Mouse (Mus musculus): ENCODE measurements around the gene Itga7. TPM values are rescaled to one million over a fixed set of nuclear protein-coding genes. Genes with fewer than 3 reads are reported as not detected.

Itga7 gene
- polyA plus RNA-seq, 1 experiment from 2014 or later = 0.43 TPM

DNA sequence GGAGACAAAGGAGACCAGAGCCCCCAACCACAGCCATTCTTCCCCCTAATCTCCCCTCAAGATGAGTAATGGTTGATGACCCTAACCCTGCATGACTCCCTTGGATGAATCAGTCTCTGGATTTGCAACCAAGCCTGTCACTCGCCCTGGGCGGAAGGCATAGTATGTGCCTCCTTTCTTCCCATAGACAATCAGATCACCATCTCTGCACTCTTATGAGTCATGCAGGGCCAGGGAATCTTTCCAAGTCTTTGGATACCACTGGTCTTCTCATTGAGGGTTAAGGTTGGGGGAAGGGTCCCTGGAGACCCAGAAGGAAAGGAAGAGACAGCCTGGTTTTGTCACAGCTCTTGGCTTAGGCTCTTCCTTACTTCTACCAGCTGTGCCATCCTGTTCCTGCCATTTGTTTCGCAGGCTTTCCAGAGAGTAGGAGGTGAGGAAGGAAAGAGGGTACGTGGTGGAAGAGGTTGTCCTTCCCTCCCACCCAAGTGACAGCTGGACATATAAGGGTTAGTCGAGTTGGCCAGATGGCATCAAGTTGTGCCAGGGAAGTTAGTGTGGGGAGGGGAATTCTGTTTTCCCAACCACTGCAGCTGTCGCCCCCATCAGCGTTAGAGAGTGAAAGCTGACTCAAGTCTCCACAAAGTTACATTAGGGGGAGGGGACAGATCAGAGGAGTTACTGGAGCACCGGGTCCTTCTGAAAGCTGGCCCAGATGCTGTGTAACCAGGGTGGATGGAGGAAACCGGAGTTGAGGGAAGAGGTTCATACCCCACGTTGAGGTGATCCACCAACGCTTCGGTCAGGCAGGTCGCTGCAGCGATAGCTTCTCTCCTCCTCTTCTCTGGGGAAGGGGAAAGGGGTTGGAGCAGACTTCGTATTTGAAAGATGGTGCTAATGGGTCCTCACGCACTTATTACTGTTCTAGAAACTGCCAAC is 11.5 kb upstream of the Itga7 start:
- WGBS (ENCODE audit: insufficient replicate concordance) = 69% methylated on average over 16 of the region's 16 CpGs
- Histone ChIP-seq H3K27me3 (ENCODE audit: control insufficient read depth, insufficient read depth, low read length) (no peaks in the 10 kb centered on the region), H3K36me3 (ENCODE audit: control insufficient read depth, insufficient read depth, low read length) (peaks cover 3% of the 10 kb centered on the region; the same call in 1 of the 2 replicates), H3K27ac (ENCODE audit: low read depth, low read length) (no peak overlapping the region), H3K4me3 (ENCODE audit: low read depth, low read length) (peak overlapping the region; percentile 90), H3K9ac (ENCODE audit: low read depth, low read length) (peak overlapping the region; percentile 90), H3K4me1 (ENCODE audit: control insufficient read depth, insufficient read depth, low read length) (peaks cover 13% of the 10 kb centered on the region), H3K9me3 (replicated peaks; ENCODE audit: control insufficient read depth, low read length) (no peaks in the 10 kb centered on the region), H3K4me2 (peak overlapping the region; percentile 90)
- no peak; the same call in 1 of the 2 replicates for ATAC-seq (replicated peaks; ENCODE audit: insufficient number of reproducible peaks, low FRiP score, low TSS enrichment)

DNA sequence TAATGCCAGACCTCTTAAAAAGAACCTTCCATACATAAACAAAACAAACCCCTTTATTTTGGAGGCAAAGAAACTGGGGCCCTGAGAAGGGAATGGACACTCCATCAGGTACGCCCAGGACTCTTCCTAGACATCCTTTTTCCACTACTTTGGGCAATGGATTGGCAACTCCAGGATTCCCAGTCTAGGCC is 10.9 kb upstream of the Itga7 start, which contains the start of gene Rdh5:
Gene Rdh5, minus strand, starts transcription at position 67 of the 191 bp plus-strand sequence.
- Histone ChIP-seq H3K4me3 (ENCODE audit: low read depth, low read length) (peak within 1 kb of the TSS; percentile 90), H3K9me3 (replicated peaks; ENCODE audit: control insufficient read depth, low read length) (no peaks in the 10 kb centered on the region), H3K4me1 (ENCODE audit: control insufficient read depth, insufficient read depth, low read length) (peaks cover 13% of the 10 kb centered on the region), H3K4me2 (peak within 1 kb of the TSS; percentile 90), H3K9ac (ENCODE audit: low read depth, low read length) (peak within 1 kb of the TSS; percentile 90), H3K36me3 (ENCODE audit: control insufficient read depth, insufficient read depth, low read length) (peaks cover under 1% of the 10 kb centered on the region; the same call in 1 of the 2 replicates), H3K27ac (ENCODE audit: low read depth, low read length) (peak within 1 kb of the TSS; percentile 88), H3K27me3 (ENCODE audit: control insufficient read depth, insufficient read depth, low read length) (no peaks in the 10 kb centered on the region)
- no peak for ATAC-seq (replicated peaks; ENCODE audit: insufficient number of reproducible peaks, low FRiP score, low TSS enrichment)
- 28% methylated on average over 1 of the region's 1 CpGs for WGBS (ENCODE audit: insufficient replicate concordance)

DNA sequence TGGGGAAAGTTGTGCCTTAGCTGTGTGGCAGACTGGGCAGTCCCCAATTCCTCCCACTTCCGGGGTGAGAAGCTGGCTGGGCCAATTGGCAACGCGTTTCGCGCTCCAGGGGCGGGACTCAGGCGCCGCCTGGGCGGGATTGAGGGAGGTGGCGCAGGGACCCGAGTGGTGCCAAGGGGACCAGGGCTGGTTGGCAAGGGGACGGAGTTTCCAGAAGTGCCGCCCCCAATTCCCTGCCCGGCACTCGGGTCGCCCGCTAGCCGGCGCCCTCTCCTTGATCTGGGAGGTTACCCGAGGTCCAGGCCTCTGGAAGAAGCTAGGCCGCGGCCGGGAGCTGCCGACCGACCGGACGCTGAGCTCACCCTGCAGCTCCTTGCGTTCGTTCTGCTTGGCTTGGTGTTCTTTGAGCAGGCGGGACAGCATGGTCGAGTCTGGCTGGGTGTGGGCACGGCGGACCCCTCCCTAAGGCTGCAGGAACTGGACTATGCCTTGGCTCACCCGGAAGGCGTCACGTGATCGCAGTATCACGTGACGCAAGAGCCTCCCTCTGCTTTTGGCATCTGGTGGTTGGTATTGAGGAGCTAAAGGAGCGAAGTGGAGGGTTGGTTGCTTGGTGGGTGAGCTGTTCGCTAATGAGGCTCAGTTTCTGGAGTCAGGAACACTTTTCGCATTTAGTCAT is 10.5 kb upstream of the Itga7 start:
- no peaks in the 10 kb centered on the region; the same call in 1 of the 2 replicates for H3K36me3 ChIP-seq (ENCODE audit: control insufficient read depth, insufficient read depth, low read length)
- peaks cover 13% of the 10 kb centered on the region for H3K4me1 ChIP-seq (ENCODE audit: control insufficient read depth, insufficient read depth, low read length)
- no peaks in the 10 kb centered on the region for H3K27me3 ChIP-seq (ENCODE audit: control insufficient read depth, insufficient read depth, low read length)
- H3K27ac ChIP-seq (ENCODE audit: low read depth, low read length) = peak overlapping the region; percentile 88
- no peaks in the 10 kb centered on the region for H3K9me3 ChIP-seq (replicated peaks; ENCODE audit: control insufficient read depth, low read length)
- peak; percentile 87 for ATAC-seq (replicated peaks; ENCODE audit: insufficient number of reproducible peaks, low FRiP score, low TSS enrichment)
- peak overlapping the region; percentile 90 for H3K9ac ChIP-seq (ENCODE audit: low read depth, low read length)
- H3K4me3 ChIP-seq (ENCODE audit: low read depth, low read length) = peak overlapping the region; percentile 90
- WGBS (ENCODE audit: insufficient replicate concordance) = under 1% methylated on average over 41 of the region's 42 CpGs
- peak overlapping the region; percentile 90 for H3K4me2 ChIP-seq

DNA sequence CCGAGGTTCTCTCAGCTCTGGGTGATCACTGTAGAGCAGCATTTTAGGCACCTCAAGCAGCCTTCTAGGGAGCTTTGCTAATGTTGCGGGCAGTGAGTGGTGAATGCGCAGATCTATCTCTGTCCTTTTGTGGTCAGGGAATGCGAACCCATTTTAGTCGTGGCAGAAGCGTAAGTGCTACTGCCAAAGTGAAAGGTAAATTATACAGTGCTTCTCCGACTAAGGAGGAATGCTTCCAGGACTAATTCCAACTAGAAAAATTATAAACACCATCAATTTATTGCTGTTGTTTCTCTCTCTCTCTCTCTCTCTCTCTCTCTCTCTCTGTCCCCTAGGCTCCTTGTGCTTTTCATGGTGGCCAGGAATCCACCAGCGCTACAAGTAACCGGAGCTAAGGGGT is 9.7 kb upstream of the Itga7 start, which contains the start of gene Bloc1s1:
Gene Bloc1s1, minus strand, starts transcription at position 101 of the 400 bp plus-strand sequence.
- WGBS (ENCODE audit: insufficient replicate concordance) = 59% methylated on average over 9 of the region's 9 CpGs
- Histone ChIP-seq H3K9me3 (replicated peaks; ENCODE audit: control insufficient read depth, low read length) (no peaks in the 10 kb centered on the region), H3K36me3 (ENCODE audit: control insufficient read depth, insufficient read depth, low read length) (no peaks in the 10 kb centered on the region), H3K4me3 (ENCODE audit: low read depth, low read length) (peak within 1 kb of the TSS; percentile 90), H3K27me3 (ENCODE audit: control insufficient read depth, insufficient read depth, low read length) (no peaks in the 10 kb centered on the region), H3K27ac (ENCODE audit: low read depth, low read length) (peak within 1 kb of the TSS; percentile 88), H3K4me2 (peak within 1 kb of the TSS; percentile 90), H3K4me1 (ENCODE audit: control insufficient read depth, insufficient read depth, low read length) (peaks cover 13% of the 10 kb centered on the region), H3K9ac (ENCODE audit: low read depth, low read length) (peak within 1 kb of the TSS; percentile 90)
- ATAC-seq (replicated peaks; ENCODE audit: insufficient number of reproducible peaks, low FRiP score, low TSS enrichment) = no peak

DNA sequence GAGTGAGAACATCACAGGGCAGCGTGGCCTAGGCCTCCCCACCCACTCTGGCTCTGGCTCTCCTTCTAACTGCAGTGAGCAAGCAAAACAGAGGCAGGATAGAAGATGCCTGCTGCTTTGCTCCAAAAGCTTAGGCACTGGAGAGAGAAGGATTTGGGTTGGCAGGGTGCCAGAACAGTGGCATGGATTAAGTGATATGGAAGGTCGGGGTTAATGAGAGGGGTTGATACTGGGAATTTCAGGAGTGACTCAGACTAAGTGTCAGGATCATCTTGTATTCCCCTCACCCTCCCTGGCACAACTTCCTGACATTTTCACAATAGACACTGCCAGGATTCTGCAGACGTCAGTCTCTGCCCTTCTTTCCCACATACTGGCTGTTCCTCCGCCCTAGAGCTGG is 5.3 kb upstream of the Itga7 start:
- H3K4me1 ChIP-seq (ENCODE audit: control insufficient read depth, insufficient read depth, low read length) = peaks cover 7% of the 10 kb centered on the region; the same call in 1 of the 2 replicates
- no peak for ATAC-seq (replicated peaks; ENCODE audit: insufficient number of reproducible peaks, low FRiP score, low TSS enrichment)
- H3K4me3 ChIP-seq (ENCODE audit: low read depth, low read length) = no peak overlapping the region
- H3K27me3 ChIP-seq (ENCODE audit: control insufficient read depth, insufficient read depth, low read length) = peaks cover 15% of the 10 kb centered on the region
- H3K36me3 ChIP-seq (ENCODE audit: control insufficient read depth, insufficient read depth, low read length) = no peaks in the 10 kb centered on the region
- 21% methylated on average over 4 of the region's 4 CpGs for WGBS (ENCODE audit: insufficient replicate concordance)
- no peak overlapping the region for H3K27ac ChIP-seq (ENCODE audit: low read depth, low read length)
- H3K9me3 ChIP-seq (replicated peaks; ENCODE audit: control insufficient read depth, low read length) = no peaks in the 10 kb centered on the region
- no peak overlapping the region for H3K9ac ChIP-seq (ENCODE audit: low read depth, low read length)
- no peak overlapping the region for H3K4me2 ChIP-seq

DNA sequence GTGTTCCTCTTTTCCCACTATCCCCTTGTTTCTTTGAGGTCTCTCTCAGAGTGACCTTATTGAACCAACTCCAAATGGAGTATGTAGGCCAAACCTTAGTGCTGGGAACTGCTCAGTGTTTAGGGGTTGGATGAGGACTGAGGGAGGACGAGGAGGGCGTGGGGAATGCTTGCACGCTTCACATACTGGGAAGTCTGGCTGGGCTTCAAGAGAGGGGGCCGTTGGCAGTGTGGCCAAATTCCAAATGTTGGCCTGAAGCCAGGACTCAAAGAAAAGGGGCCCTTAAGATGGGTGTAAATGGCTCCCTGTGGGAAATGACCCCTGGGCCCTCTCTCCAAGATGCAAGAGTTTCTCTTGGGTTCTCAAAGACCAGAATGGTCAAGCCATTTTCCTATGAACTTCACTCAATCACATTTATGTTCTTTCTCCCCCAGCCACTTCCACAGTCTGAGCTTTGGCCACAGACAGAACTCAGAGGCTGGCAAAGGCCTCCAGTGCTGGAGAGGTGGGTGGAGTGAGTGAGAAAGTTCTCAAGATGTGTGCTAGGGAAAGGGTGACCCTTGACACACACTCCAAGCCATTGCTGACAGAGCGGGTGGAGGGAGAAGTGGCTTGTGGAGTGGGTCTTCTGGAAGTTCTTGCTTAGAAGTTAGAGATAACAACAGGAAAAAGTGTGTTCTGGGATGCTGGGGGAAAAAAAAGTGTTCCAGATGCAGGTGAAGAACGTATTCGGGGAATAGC is 3.8 kb upstream of the Itga7 start:
- no peak overlapping the region for H3K4me3 ChIP-seq (ENCODE audit: low read depth, low read length)
- peaks cover 30% of the 10 kb centered on the region for H3K27me3 ChIP-seq (ENCODE audit: control insufficient read depth, insufficient read depth, low read length)
- H3K9ac ChIP-seq (ENCODE audit: low read depth, low read length) = no peak overlapping the region
- no peaks in the 10 kb centered on the region for H3K36me3 ChIP-seq (ENCODE audit: control insufficient read depth, insufficient read depth, low read length)
- no peaks in the 10 kb centered on the region for H3K9me3 ChIP-seq (replicated peaks; ENCODE audit: control insufficient read depth, low read length)
- H3K27ac ChIP-seq (ENCODE audit: low read depth, low read length) = no peak overlapping the region
- H3K4me1 ChIP-seq (ENCODE audit: control insufficient read depth, insufficient read depth, low read length) = peaks cover 13% of the 10 kb centered on the region
- no peak for ATAC-seq (replicated peaks; ENCODE audit: insufficient number of reproducible peaks, low FRiP score, low TSS enrichment)
- 63% methylated on average over 7 of the region's 7 CpGs for WGBS (ENCODE audit: insufficient replicate concordance)
- no peak overlapping the region for H3K4me2 ChIP-seq

DNA sequence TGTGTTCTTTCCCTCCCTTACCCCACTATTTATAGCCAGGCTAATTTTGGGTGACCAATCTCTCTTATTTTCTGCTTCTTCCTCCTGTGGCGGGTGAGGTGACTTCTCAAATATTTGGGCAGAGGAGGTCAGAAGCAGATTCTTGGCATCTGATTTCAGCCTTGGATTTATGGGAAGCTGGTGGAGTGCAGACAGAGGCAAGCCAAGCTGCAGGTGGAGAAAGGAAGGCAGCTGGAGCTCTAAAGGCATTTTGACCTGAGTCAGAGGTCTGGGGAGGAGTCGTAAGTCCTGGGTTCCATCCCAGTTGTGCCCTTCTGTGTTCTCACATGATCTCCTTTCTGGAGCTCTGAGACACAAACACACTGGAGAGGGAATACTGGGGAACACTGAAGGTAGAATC is 2.2 kb upstream of the Itga7 start:
- Histone ChIP-seq H3K4me1 (ENCODE audit: control insufficient read depth, insufficient read depth, low read length) (peaks cover 13% of the 10 kb centered on the region), H3K36me3 (ENCODE audit: control insufficient read depth, insufficient read depth, low read length) (no peaks in the 10 kb centered on the region), H3K4me2 (no peak overlapping the region), H3K9ac (ENCODE audit: low read depth, low read length) (no peak overlapping the region), H3K4me3 (ENCODE audit: low read depth, low read length) (no peak overlapping the region), H3K27me3 (ENCODE audit: control insufficient read depth, insufficient read depth, low read length) (peaks cover 33% of the 10 kb centered on the region), H3K9me3 (replicated peaks; ENCODE audit: control insufficient read depth, low read length) (no peaks in the 10 kb centered on the region), H3K27ac (ENCODE audit: low read depth, low read length) (no peak overlapping the region)
- WGBS (ENCODE audit: insufficient replicate concordance) = 47% methylated on average over 2 of the region's 2 CpGs
- no peak for ATAC-seq (replicated peaks; ENCODE audit: insufficient number of reproducible peaks, low FRiP score, low TSS enrichment)

DNA sequence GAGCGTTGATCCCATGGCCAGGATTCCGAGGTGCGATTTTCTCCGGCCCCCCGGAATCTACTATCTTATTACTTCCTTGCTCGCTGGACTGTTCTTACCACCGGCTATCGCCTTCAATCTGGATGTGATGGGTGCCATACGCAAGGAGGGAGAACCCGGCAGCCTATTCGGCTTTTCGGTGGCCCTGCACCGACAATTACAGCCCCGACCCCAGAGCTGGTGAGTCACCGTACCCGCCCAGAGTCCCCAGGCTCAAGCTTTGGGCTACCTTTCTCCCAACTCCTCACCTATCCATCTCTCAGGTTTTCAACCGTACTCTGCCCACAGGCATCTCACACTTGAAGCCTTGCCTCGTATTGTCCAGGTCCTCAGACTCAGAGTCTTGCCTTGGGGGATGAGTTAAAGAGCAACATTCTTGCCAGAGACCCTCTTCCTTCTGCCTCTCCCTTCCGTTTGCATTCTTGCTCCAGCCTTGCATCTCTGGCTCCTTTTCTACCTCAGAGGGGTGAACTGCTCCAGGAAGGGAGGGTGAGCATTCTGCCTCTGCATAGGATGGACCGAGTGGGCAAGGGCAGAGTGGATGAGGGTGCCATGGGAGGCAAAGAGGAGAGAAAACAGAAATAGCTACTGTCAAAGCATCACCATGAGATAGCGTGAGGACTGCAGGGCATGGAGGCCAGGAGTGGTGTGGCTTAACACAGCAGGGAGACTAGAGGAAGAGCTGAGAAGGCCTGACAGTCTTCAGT is 531 bp downstream of the Itga7 start:
- peaks cover 13% of the 10 kb centered on the region for H3K4me1 ChIP-seq (ENCODE audit: control insufficient read depth, insufficient read depth, low read length)

More for the DNA sequence above, 531 bp downstream of the Itga7 start:
- WGBS (ENCODE audit: insufficient replicate concordance) = 2% methylated on average over 21 of the region's 21 CpGs
- peak overlapping the region; percentile 52; the same call in 1 of the 2 replicates for H3K9ac ChIP-seq (ENCODE audit: low read depth, low read length)
- peaks cover 35% of the 10 kb centered on the region for H3K27me3 ChIP-seq (ENCODE audit: control insufficient read depth, insufficient read depth, low read length)
- H3K4me3 ChIP-seq (ENCODE audit: low read depth, low read length) = peak overlapping the region; percentile 50
- no peaks in the 10 kb centered on the region for H3K36me3 ChIP-seq (ENCODE audit: control insufficient read depth, insufficient read depth, low read length)
- peak overlapping the region; percentile 87 for H3K4me2 ChIP-seq
- no peaks in the 10 kb centered on the region for H3K9me3 ChIP-seq (replicated peaks; ENCODE audit: control insufficient read depth, low read length)
- ATAC-seq (replicated peaks; ENCODE audit: insufficient number of reproducible peaks, low FRiP score, low TSS enrichment) = no peak
- H3K27ac ChIP-seq (ENCODE audit: low read depth, low read length) = no peak overlapping the region

Measured in heart, embryonic 11.5 days (tissue).